Mouse (Mus musculus) ovary, adult 10 weeks (tissue): ENCODE results near the gene Fjx1. TPM values are rescaled to one million over a fixed set of nuclear protein-coding genes. Genes with fewer than 3 reads are reported as not detected.

ENCODE experiments used
- polyA plus RNA-seq: library from polyadenylated mRNA; stranded (reverse); fragments of 350-450 nt; fragmentation: Illumina TruSeq; extraction: RNeasy Lipid Tissue Mini Kit (QIAGEN cat#74804); gene quantifications from one replicate; pipeline ENCODE4 v1.2.3, GENCODE M21; 2014

Gene Fjx1
- polyA plus RNA-seq, result 1.2 TPM

GRCm38 (mm10) chr2:102451671-102452549 lies at the start of gene Fjx1:
TSS of gene Fjx1 (minus strand) at chr2:102452499.

GRCm38 (mm10) chr2:102407363-102408184 lies 44.7 kb downstream of the Fjx1 start, which contains the start of gene Trim44:
TSS of gene Trim44 (minus strand) at chr2:102407828.

Other genes with a start within 250 kb of the Fjx1 start
- gene Trim44, start 44.7 kb downstream of the Fjx1 start, polyA plus RNA-seq, result 217 TPM
- 9.6 TPM for gene Pamr1, start 97.5 kb upstream of the Fjx1 start, polyA plus RNA-seq
- 0.37 TPM for gene Slc1a2, start 206.2 kb upstream of the Fjx1 start, polyA plus RNA-seq